Mouse (Mus musculus) heart, embryonic 13.5 days (tissue): ENCODE results near the gene Cdcp1. TPM values are rescaled to one million over a fixed set of nuclear protein-coding genes. Genes with fewer than 3 reads are reported as not detected.

Experiments used
- ATAC-seq: fragments of 200-750 bp; cut with Nextera tagmentation; 2 replicates; pipeline ENCODE4 v1.8.0; 2017; ENCODE audit warnings: moderate TSS enrichment; ENCODE audit not compliant: insufficient number of reproducible peaks, low FRiP score, low TSS enrichment; ENCODE audit errors: extremely low read depth
- H3K27ac ChIP-seq: fragments of 300-500 bp; sonication (generic); replicated peaks from 2 replicates; pipeline ENCODE4 v1.5.1; 2015; ENCODE audit warnings: moderate library complexity, mild to moderate bottlenecking, inconsistent platforms
- H3K27me3 ChIP-seq: fragments of 300-500 bp; sonication (generic); replicated peaks from 2 replicates; pipeline ENCODE4 v1.6.1; 2015; ENCODE audit warnings: mild to moderate bottlenecking, inconsistent platforms
- H3K36me3 ChIP-seq: fragments of 300-500 bp; sonication (generic); 2 replicates; pipeline ENCODE4 v1.6.1; 2015; ENCODE audit warnings: mild to moderate bottlenecking, inconsistent platforms
- H3K4me1 ChIP-seq: fragments of 300-500 bp; sonication (generic); 2 replicates; pipeline ENCODE4 v1.6.1; 2015; ENCODE audit warnings: inconsistent platforms
- H3K4me2 ChIP-seq: fragments of 300-500 bp; sonication (generic); 2 replicates; pipeline ENCODE4 v1.6.1; 2015; ENCODE audit warnings: inconsistent platforms, mild to moderate bottlenecking, moderate library complexity
- H3K4me3 ChIP-seq: fragments of 300-500 bp; sonication (generic); 2 replicates; pipeline ENCODE4 v1.5.1; 2015; ENCODE audit warnings: moderate library complexity, mild to moderate bottlenecking, inconsistent platforms
- H3K9ac ChIP-seq: fragments of 300-500 bp; sonication (generic); 2 replicates; pipeline ENCODE4 v1.6.1; 2015; ENCODE audit warnings: inconsistent platforms, mild to moderate bottlenecking, moderate library complexity
- H3K9me3 ChIP-seq: fragments of 300-500 bp; sonication (generic); 2 replicates; pipeline ENCODE4 v1.6.1; 2016; ENCODE audit warnings: inconsistent platforms
- WGBS: fragments of 180-500 bp; shearing (Covaris S2); methylation state at CpG from one replicate; pipeline ENCODE4 v1.1.7; 2015; ENCODE audit warnings: mixed read lengths; 5-methylcytosine and 5-hydroxymethylcytosine counted together
- polyA plus RNA-seq: library from polyadenylated mRNA; unstranded; fragments of >200 nt; fragmentation: Nextera tagmentation; extraction: Ambion mirVana; gene quantifications from 2 replicates; pipeline ENCODE4 v1.2.1, GENCODE M21; 2015

Cdcp1 gene
- polyA plus RNA-seq, 1 experiment from 2014 or later: 0.51 TPM

GRCm38 (mm10) chr9:123150241-123151020 lies 65.4 kb downstream of the Cdcp1 start, which contains the start of gene Clec3b:
Gene Clec3b, plus strand, starts transcription at chr9:123150946.
- no peak within 1 kb of the TSS for H3K4me2 ChIP-seq
- peaks cover 9% of the 10 kb centered on the region for H3K9me3 ChIP-seq
- H3K4me3 ChIP-seq: no peak within 1 kb of the TSS
- no peak within 1 kb of the TSS for H3K9ac ChIP-seq
- no peaks in the 10 kb centered on the region for H3K27me3 ChIP-seq
- 69% methylated on average over 5 of the region's 5 CpGs for WGBS
- H3K27ac ChIP-seq: no peak within 1 kb of the TSS
- H3K36me3 ChIP-seq: peaks cover 6% of the 10 kb centered on the region
- no peaks in the 10 kb centered on the region for H3K4me1 ChIP-seq
- no peak; the same call in 1 of the 2 replicates for ATAC-seq

- ATAC-seq: no peak
- WGBS: 76% methylated on average over 5 of the region's 5 CpGs
- H3K9ac ChIP-seq: no peak overlapping the region
- no peaks in the 10 kb centered on the region for H3K4me1 ChIP-seq
- H3K27ac ChIP-seq: no peak overlapping the region
- H3K4me2 ChIP-seq: no peak overlapping the region
- H3K36me3 ChIP-seq: peaks cover 21% of the 10 kb centered on the region
- H3K4me3 ChIP-seq: no peak overlapping the region
- no peaks in the 10 kb centered on the region for H3K27me3 ChIP-seq
- peaks cover 21% of the 10 kb centered on the region for H3K9me3 ChIP-seq
Measured at GRCm38 (mm10) chr9:123148430-123148829, 67.4 kb downstream of the Cdcp1 start.

- peaks cover 78% of the 10 kb centered on the region for H3K36me3 ChIP-seq
- WGBS: 77% methylated on average over 4 of the region's 4 CpGs
- H3K9me3 ChIP-seq: peaks cover 17% of the 10 kb centered on the region
- peak overlapping the region; percentile 74 for H3K27ac ChIP-seq
- H3K27me3 ChIP-seq: no peaks in the 10 kb centered on the region
- H3K9ac ChIP-seq: no peak overlapping the region
- H3K4me1 ChIP-seq: peaks cover 13% of the 10 kb centered on the region
- no peak for ATAC-seq
- no peak overlapping the region for H3K4me3 ChIP-seq
- no peak overlapping the region for H3K4me2 ChIP-seq
Measured at GRCm38 (mm10) chr9:123139887-123140614, 75.8 kb downstream of the Cdcp1 start.

GRCm38 (mm10) chr9:123138891-123139474 lies 76.9 kb downstream of the Cdcp1 start:
- H3K27ac ChIP-seq: peak overlapping the region; percentile 74
- H3K9ac ChIP-seq: no peak overlapping the region
- 57% methylated on average over 5 of the region's 5 CpGs for WGBS
- peaks cover 10% of the 10 kb centered on the region; the same call in 1 of the 2 replicates for H3K9me3 ChIP-seq
- no peaks in the 10 kb centered on the region for H3K27me3 ChIP-seq
- H3K36me3 ChIP-seq: peaks cover 83% of the 10 kb centered on the region
- H3K4me2 ChIP-seq: no peak overlapping the region
- no peak for ATAC-seq
- H3K4me1 ChIP-seq: peaks cover 13% of the 10 kb centered on the region
- H3K4me3 ChIP-seq: no peak overlapping the region

GRCm38 (mm10) chr9:123136953-123137682 lies 78.7 kb downstream of the Cdcp1 start:
- H3K4me1 ChIP-seq: peaks cover 13% of the 10 kb centered on the region
- no peaks in the 10 kb centered on the region for H3K27me3 ChIP-seq
- H3K4me3 ChIP-seq: no peak overlapping the region
- no peaks in the 10 kb centered on the region for H3K9me3 ChIP-seq
- H3K36me3 ChIP-seq: peaks cover 84% of the 10 kb centered on the region
- no peak overlapping the region for H3K4me2 ChIP-seq
- no peak for ATAC-seq
- H3K27ac ChIP-seq: no peak overlapping the region
- WGBS: 68% methylated on average over 7 of the region's 7 CpGs
- H3K9ac ChIP-seq: no peak overlapping the region

- H3K4me3 ChIP-seq: no peak overlapping the region
- no peaks in the 10 kb centered on the region for H3K27me3 ChIP-seq
- H3K36me3 ChIP-seq: peaks cover 100% of the 10 kb centered on the region
- H3K9me3 ChIP-seq: no peaks in the 10 kb centered on the region
- H3K4me1 ChIP-seq: no peaks in the 10 kb centered on the region
- WGBS: 85% methylated on average over 3 of the region's 3 CpGs
- no peak overlapping the region for H3K4me2 ChIP-seq
- no peak for ATAC-seq
- no peak overlapping the region for H3K9ac ChIP-seq
- H3K27ac ChIP-seq: no peak overlapping the region
Measured at GRCm38 (mm10) chr9:123132994-123133393, 82.8 kb downstream of the Cdcp1 start.

GRCm38 (mm10) chr9:123127663-123128062 lies 88.2 kb downstream of the Cdcp1 start:
- H3K27me3 ChIP-seq: no peaks in the 10 kb centered on the region
- no peak overlapping the region for H3K4me3 ChIP-seq
- WGBS: 91% methylated on average over 6 of the region's 6 CpGs
- ATAC-seq: no peak
- peaks cover 93% of the 10 kb centered on the region for H3K36me3 ChIP-seq
- H3K27ac ChIP-seq: no peak overlapping the region
- no peak overlapping the region for H3K4me2 ChIP-seq
- no peak overlapping the region for H3K9ac ChIP-seq
- no peaks in the 10 kb centered on the region for H3K4me1 ChIP-seq
- H3K9me3 ChIP-seq: no peaks in the 10 kb centered on the region

- Histone ChIP-seq H3K27ac (no peak overlapping the region), H3K4me3 (no peak overlapping the region), H3K9me3 (no peaks in the 10 kb centered on the region), H3K9ac (no peak overlapping the region), H3K27me3 (no peaks in the 10 kb centered on the region), H3K4me2 (no peak overlapping the region), H3K36me3 (peaks cover 93% of the 10 kb centered on the region), H3K4me1 (no peaks in the 10 kb centered on the region)
- 59% methylated on average over 2 of the region's 2 CpGs for WGBS
- ATAC-seq: no peak
Measured at GRCm38 (mm10) chr9:123124413-123124981, 91.3 kb downstream of the Cdcp1 start.

GRCm38 (mm10) chr9:123123571-123124412 lies 92.0 kb downstream of the Cdcp1 start:
- Histone ChIP-seq H3K9me3 (no peaks in the 10 kb centered on the region), H3K36me3 (peaks cover 93% of the 10 kb centered on the region), H3K4me1 (no peaks in the 10 kb centered on the region), H3K27me3 (no peaks in the 10 kb centered on the region), H3K4me2 (no peak overlapping the region), H3K4me3 (no peak overlapping the region), H3K27ac (no peak overlapping the region), H3K9ac (no peak overlapping the region)
- 84% methylated on average over 6 of the region's 6 CpGs for WGBS
- no peak for ATAC-seq

GRCm38 (mm10) chr9:123123017-123123416 lies 92.8 kb downstream of the Cdcp1 start:
- no peaks in the 10 kb centered on the region for H3K27me3 ChIP-seq
- peaks cover 89% of the 10 kb centered on the region for H3K36me3 ChIP-seq
- no peak overlapping the region for H3K4me2 ChIP-seq
- H3K9ac ChIP-seq: no peak overlapping the region
- no peaks in the 10 kb centered on the region for H3K4me1 ChIP-seq
- no peak overlapping the region for H3K27ac ChIP-seq
- no peaks in the 10 kb centered on the region for H3K9me3 ChIP-seq
- 78% methylated on average over 3 of the region's 3 CpGs for WGBS
- no peak for ATAC-seq
- H3K4me3 ChIP-seq: no peak overlapping the region
